Mouse (Mus musculus) kidney, adult 2 months (tissue): ENCODE results near the gene Ksr2.

Experiments
- CTCF ChIP-seq: fragments of 200-500 bp; conservative IDR thresholded peaks from 2 replicates; pipeline ENCODE4 v1.5.1; 2011; ENCODE audit warnings: low read depth, mild to moderate bottlenecking, control low read depth, low read length, moderate library complexity, mixed read lengths; ENCODE audit not compliant: insufficient read depth, insufficient read length
- POLR2A ChIP-seq: fragments of 200-500 bp; IDR thresholded peaks from one replicate; pipeline ENCODE4 v1.6.1; 2011; ENCODE audit warnings: low read depth, low read length, control low read depth

DNA sequence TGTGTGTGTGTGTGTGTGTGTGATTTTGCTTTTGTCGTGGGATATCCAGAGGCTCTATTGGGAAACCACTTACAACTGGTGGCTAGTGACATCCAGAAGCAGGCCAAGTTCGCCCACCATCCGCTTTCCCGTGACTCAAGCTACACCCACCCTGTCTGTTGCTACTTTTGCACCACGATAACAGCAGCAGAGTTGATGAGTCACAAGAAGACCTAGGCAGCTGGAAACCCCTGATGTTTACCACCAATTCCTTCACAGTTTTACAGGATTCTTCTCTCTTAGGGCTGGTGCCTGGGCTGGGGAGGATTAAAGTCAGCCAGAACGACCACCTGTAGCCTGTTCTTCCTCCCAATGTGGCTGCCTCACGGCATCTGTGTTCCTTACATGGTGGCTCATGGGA is 277.5 kb downstream of the Ksr2 start:
- TF ChIP-seq POLR2A (no peak), CTCF (no peak)
